Mouse (Mus musculus) thymus, postnatal 36 days (tissue): ENCODE results near the gene Nsmf.

Experiments
- DNase-seq, 2 experiments: peaks; one replicate each; pipeline ENCODE4 v3.0.0; 2022; ENCODE audit warnings: mixed read lengths in 2 of 2

Nsmf gene

GRCm38 (mm10) chr2:25054221-25055067, at the start of gene Nsmf:
Gene Nsmf, plus strand, starts transcription at chr2:25054355.
- DNase-seq, result peak; percentile 73

GRCm38 (mm10) chr2:25006767-25007166, 47.4 kb upstream of the Nsmf start:
- DNase-seq, result no peak

- peak; percentile 12 to 14 for DNase-seq
These were observed 45.9 kb upstream of the Nsmf start for GRCm38 (mm10) chr2:25008250-25008649.

- DNase-seq, result no peak
These were observed 31.5 kb upstream of the Nsmf start for GRCm38 (mm10) chr2:25022678-25023077.

GRCm38 (mm10) chr2:25025109-25025508, 29.0 kb upstream of the Nsmf start:
- DNase-seq, result no peak

GRCm38 (mm10) chr2:25034994-25035393, 19.2 kb upstream of the Nsmf start:
- DNase-seq, result no peak

- no peak for DNase-seq
These were observed 14.1 kb upstream of the Nsmf start for GRCm38 (mm10) chr2:25040089-25040488.

GRCm38 (mm10) chr2:25050921-25051320, 3.2 kb upstream of the Nsmf start:
- DNase-seq, result no peak

GRCm38 (mm10) chr2:25051450-25051849, 2.7 kb upstream of the Nsmf start:
- DNase-seq, result no peak

GRCm38 (mm10) chr2:25053101-25053500, 1.1 kb upstream of the Nsmf start:
- no peak for DNase-seq

- DNase-seq, result peak; percentile 9 to 28
These were observed 882 bp downstream of the Nsmf start for GRCm38 (mm10) chr2:25055068-25055405.

- DNase-seq, result no peak
These were observed 1.4 kb downstream of the Nsmf start for GRCm38 (mm10) chr2:25055409-25056155.

GRCm38 (mm10) chr2:25058926-25059325, 4.8 kb downstream of the Nsmf start:
- no peak for DNase-seq

GRCm38 (mm10) chr2:25063523-25063922, 9.4 kb downstream of the Nsmf start:
- no peak for DNase-seq

GRCm38 (mm10) chr2:25064285-25064684, 10.1 kb downstream of the Nsmf start:
- no peak for DNase-seq

- no peak for DNase-seq
These were observed 11.4 kb downstream of the Nsmf start for GRCm38 (mm10) chr2:25065537-25065936.

- DNase-seq, result no peak
These were observed 12.4 kb downstream of the Nsmf start for GRCm38 (mm10) chr2:25066552-25066951.

GRCm38 (mm10) chr2:25069537-25069936, 15.4 kb downstream of the Nsmf start:
- no peak for DNase-seq

GRCm38 (mm10) chr2:25072398-25072797, 18.2 kb downstream of the Nsmf start:
- DNase-seq, result no peak

GRCm38 (mm10) chr2:25075506-25075905, 21.4 kb downstream of the Nsmf start:
- no peak for DNase-seq

- DNase-seq, result no peak
These were observed 24.8 kb downstream of the Nsmf start for GRCm38 (mm10) chr2:25078967-25079366.

GRCm38 (mm10) chr2:25080076-25080475, 25.9 kb downstream of the Nsmf start, which contains the start of gene Entpd8:
Gene Entpd8, plus strand, starts transcription at chr2:25080304.
- no peak for DNase-seq

- no peak for DNase-seq
These were observed 29.5 kb downstream of the Nsmf start for GRCm38 (mm10) chr2:25083697-25084096.

- DNase-seq, result no peak
These were observed 31.4 kb downstream of the Nsmf start for GRCm38 (mm10) chr2:25085571-25085970.
